Mouse (Mus musculus) stomach, embryonic 14.5 days (tissue): Measurements from ENCODE around the gene Gm11568. TPM values are rescaled to one million over a fixed set of nuclear protein-coding genes. Genes with fewer than 3 reads are reported as not detected.
"Not testable (repeated sequence)": the region's sequence is repeated elsewhere in the genome, so short reads cannot be mapped to it uniquely, and the experiment has no call there.

Experiments
- ATAC-seq: fragments of 200-750 bp; cut with Nextera tagmentation; 2 replicates; pipeline ENCODE4 v1.8.0; 2017; ENCODE audit warnings: low read depth, moderate TSS enrichment; ENCODE audit not compliant: insufficient number of reproducible peaks, insufficient read depth, low FRiP score
- H3K27ac ChIP-seq: fragments of 300-500 bp; sonication (generic); 2 replicates; pipeline ENCODE4 v1.5.1; 2014; ENCODE audit warnings: mild to moderate bottlenecking, low read length, moderate library complexity, mixed read lengths
- H3K27me3 ChIP-seq: fragments of 300-500 bp; sonication (generic); 2 replicates; pipeline ENCODE4 v1.6.1; 2014; ENCODE audit warnings: low read length, control low read depth, mixed read lengths; ENCODE audit not compliant: control insufficient read depth, insufficient read depth
- H3K36me3 ChIP-seq: fragments of 300-500 bp; sonication (generic); 2 replicates; pipeline ENCODE4 v1.6.1; 2014; ENCODE audit warnings: mild to moderate bottlenecking, control low read depth, low read length, moderate library complexity, mixed read lengths; ENCODE audit not compliant: control insufficient read depth, insufficient read depth
- H3K4me1 ChIP-seq: fragments of 300-500 bp; sonication (generic); 2 replicates; pipeline ENCODE4 v1.6.1; 2014; ENCODE audit warnings: low read length, control low read depth, mixed read lengths; ENCODE audit not compliant: control insufficient read depth, insufficient read depth
- H3K4me2 ChIP-seq: fragments of 300-500 bp; sonication (generic); replicated peaks from 2 replicates; pipeline ENCODE4 v1.6.1; 2014; ENCODE audit warnings: low read depth, low read length, control low read depth
- H3K4me3 ChIP-seq: fragments of 300-500 bp; sonication (generic); 2 replicates; pipeline ENCODE4 v1.5.1; 2014; ENCODE audit warnings: low read depth, low read length, control low read depth
- H3K9ac ChIP-seq: fragments of 300-500 bp; sonication (generic); replicated peaks from 2 replicates; pipeline ENCODE4 v1.6.1; 2014; ENCODE audit warnings: low read depth, mild to moderate bottlenecking, control low read depth, low read length, moderate library complexity, mixed read lengths
- H3K9me3 ChIP-seq: fragments of 300-500 bp; sonication (generic); 2 replicates; pipeline ENCODE4 v1.6.1; 2016; ENCODE audit warnings: low read depth, low read length, control low read depth; ENCODE audit not compliant: control insufficient read depth
- WGBS: fragments of 180-500 bp; shearing (Covaris S2); extraction: QIAGEN DNeasy Blood & Tissue Kit; methylation state at CpG from one replicate; pipeline ENCODE4 v1.1.7; 2014; 5-methylcytosine and 5-hydroxymethylcytosine counted together
- polyA plus RNA-seq: library from polyadenylated mRNA; unstranded; fragments of >200 nt; fragmentation: Nextera tagmentation; extraction: Ambion mirVana; gene quantifications from 2 replicates; pipeline ENCODE4 v1.2.1, GENCODE M21; 2014

The Gm11568 gene
- not detected in 2 replicates for polyA plus RNA-seq

DNA sequence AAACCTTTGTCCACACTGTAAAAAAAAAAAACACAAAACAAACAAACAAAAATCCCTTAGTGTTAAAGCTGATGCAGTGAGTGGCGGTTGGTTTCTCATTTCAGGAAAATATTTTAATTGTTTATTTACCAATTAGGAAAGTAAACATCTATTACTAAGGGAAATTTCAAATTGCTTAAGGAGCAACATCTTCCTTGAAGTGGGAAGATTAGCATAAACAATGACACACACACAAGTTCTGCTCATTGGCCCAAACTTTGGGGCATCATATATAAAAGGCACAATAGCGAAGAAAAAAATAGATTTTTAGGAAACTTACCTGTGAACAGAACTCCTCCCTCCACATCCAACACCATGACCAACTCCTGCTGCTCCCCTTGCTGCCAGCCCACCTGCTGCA lies at the start of gene Gm11568:
TSS of gene Gm11568 (plus strand) at position 301 of the 400 bp plus-strand sequence.
- no peaks in the 10 kb centered on the region for H3K36me3 ChIP-seq
- no peak within 1 kb of the TSS for H3K4me2 ChIP-seq
- H3K9ac ChIP-seq, result no peak within 1 kb of the TSS
- no peaks in the 10 kb centered on the region for H3K4me1 ChIP-seq
- H3K4me3 ChIP-seq, result no peak within 1 kb of the TSS
- H3K27ac ChIP-seq, result no peak within 1 kb of the TSS
- WGBS, result 79% methylated on average over 2 of the region's 2 CpGs
- H3K9me3 ChIP-seq, result no peaks in the 10 kb centered on the region
- H3K27me3 ChIP-seq, result no peaks in the 10 kb centered on the region
- ATAC-seq, result no peak

DNA sequence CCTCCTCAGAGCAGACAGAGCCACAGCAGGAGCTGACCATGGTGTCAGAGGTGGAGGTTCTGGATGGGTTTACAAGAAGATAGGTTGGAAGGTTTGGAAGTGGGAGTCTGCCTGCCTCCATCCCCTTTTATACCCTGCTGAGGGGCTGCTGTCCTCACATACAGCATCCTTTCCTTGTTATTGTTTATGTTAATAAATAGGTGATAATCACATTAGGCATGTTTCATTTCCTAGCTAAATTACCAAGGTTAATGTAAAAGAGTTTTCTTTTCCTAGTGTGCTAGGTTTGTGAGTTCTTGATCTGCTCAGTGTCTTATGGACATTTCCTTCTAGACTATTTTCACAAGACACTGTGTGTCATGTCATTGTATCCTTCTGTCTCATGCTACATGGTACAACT lies 47.9 kb upstream of the Gm11568 start, which contains the start of gene Krtap4-13:
TSS of gene Krtap4-13 (minus strand) at position 101 of the 400 bp plus-strand sequence.
- H3K4me1 ChIP-seq, H3K9ac ChIP-seq, H3K27ac ChIP-seq, H3K4me2 ChIP-seq, ATAC-seq, H3K4me3 ChIP-seq, H3K27me3 ChIP-seq, H3K36me3 ChIP-seq, H3K9me3 ChIP-seq: not testable (repeated sequence)

GRCm38 (mm10) chr11:99815566-99815965 lies 42.2 kb upstream of the Gm11568 start, which contains the start of gene Gm11564:
Gm11564 (minus strand) TSS chr11:99815666.
- not testable (repeated sequence) for H3K4me2 ChIP-seq, H3K4me3 ChIP-seq, H3K27ac ChIP-seq, H3K9me3 ChIP-seq, H3K9ac ChIP-seq, H3K4me1 ChIP-seq, ATAC-seq, H3K36me3 ChIP-seq, H3K27me3 ChIP-seq
- 81% methylated on average over 2 of the region's 2 CpGs for whole genome bisulfite sequencing

GRCm38 (mm10) chr11:99837966-99838365 lies 19.8 kb upstream of the Gm11568 start, which contains the start of gene 2300003K06Rik:
2300003K06Rik (minus strand) TSS chr11:99838066.
- no peak within 1 kb of the TSS for H3K4me3 ChIP-seq
- H3K9ac ChIP-seq, result no peak within 1 kb of the TSS
- H3K27ac ChIP-seq, result no peak within 1 kb of the TSS
- 67% methylated on average over 1 of the region's 1 CpGs for WGBS
- no peaks in the 10 kb centered on the region for H3K4me1 ChIP-seq
- no peaks in the 10 kb centered on the region for H3K9me3 ChIP-seq
- ATAC-seq, result no peak
- H3K36me3 ChIP-seq, result no peaks in the 10 kb centered on the region
- no peak within 1 kb of the TSS for H3K4me2 ChIP-seq
- H3K27me3 ChIP-seq, result no peaks in the 10 kb centered on the region

DNA sequence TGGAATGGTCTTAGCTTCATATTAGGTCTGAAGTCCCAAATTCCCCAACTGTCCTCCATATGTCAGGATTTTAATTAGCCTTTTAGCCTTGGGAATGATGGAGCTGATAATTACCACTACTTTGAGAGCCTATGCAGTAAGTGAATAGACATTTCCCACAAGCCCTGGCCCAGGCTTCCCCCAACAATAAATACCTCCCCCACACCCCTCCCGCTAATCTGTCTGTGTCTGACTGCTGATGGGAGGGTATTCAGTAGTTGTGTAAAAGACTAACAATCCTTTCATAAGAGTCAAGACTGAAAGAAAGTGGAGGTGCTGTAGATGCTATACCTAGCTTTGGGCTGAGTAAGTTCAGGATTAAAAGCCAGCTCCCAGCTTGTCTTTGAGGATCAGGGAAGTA lies 15.5 kb upstream of the Gm11568 start:
- Histone ChIP-seq H3K9ac (no peak overlapping the region), H3K36me3 (no peaks in the 10 kb centered on the region), H3K4me2 (no peak overlapping the region), H3K4me3 (no peak overlapping the region), H3K27me3 (no peaks in the 10 kb centered on the region), H3K4me1 (no peaks in the 10 kb centered on the region), H3K9me3 (no peaks in the 10 kb centered on the region), H3K27ac (no peak overlapping the region)
- 65% methylated on average over 1 of the region's 1 CpGs for WGBS
- no peak for ATAC-seq

DNA sequence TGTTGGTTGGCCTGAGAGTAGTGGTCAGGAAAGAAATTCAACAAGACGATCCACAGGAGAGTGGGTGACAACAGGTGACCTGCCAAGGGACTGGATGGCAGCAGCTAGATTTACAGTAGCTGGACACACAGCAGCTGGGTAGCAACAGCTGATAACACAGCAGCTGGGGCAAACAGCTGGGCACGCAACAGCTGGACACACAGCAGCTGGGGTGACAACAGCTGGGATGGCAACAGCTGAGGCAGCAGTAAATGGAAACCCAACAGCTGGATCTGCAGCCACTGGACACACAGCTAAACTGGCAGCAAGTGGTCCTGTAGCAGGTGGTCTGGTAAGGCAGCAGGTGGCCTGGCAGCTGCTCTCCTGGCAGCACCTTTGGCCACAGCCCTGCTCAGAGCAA lies 11.0 kb upstream of the Gm11568 start:
- Histone ChIP-seq H3K9ac (no peak overlapping the region), H3K36me3 (no peaks in the 10 kb centered on the region), H3K27ac (no peak overlapping the region), H3K4me2 (no peak overlapping the region), H3K27me3 (no peaks in the 10 kb centered on the region), H3K9me3 (no peaks in the 10 kb centered on the region), H3K4me1 (no peaks in the 10 kb centered on the region), H3K4me3 (no peak overlapping the region)
- ATAC-seq, result no peak
- WGBS, result 81% methylated on average over 2 of the region's 2 CpGs

DNA sequence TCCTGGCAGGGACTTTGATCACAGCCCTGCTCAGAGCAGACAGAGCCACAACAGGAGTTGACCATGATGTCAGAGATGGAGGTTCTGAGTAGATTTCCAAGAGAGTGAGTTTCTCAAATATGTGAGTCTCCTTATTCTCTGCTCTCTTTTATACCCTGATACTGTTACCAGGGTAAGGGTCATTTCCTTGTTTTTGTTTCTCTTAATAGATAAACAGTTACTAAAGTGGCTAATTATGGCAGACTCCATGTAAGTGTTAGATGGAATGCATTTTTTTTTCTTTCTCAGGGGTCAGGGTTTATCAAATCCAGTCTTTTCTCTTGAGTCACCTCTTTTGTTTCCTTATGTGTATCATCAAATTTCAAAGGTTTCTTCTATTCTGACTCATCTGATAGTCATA lies 6.2 kb upstream of the Gm11568 start, which contains the start of gene Krtap4-16:
TSS of gene Krtap4-16 (minus strand) at position 101 of the 400 bp plus-strand sequence.
- no peak within 1 kb of the TSS for H3K4me2 ChIP-seq
- no peak within 1 kb of the TSS for H3K27ac ChIP-seq
- no peak for ATAC-seq
- no peaks in the 10 kb centered on the region for H3K36me3 ChIP-seq
- H3K27me3 ChIP-seq, result no peaks in the 10 kb centered on the region
- no peaks in the 10 kb centered on the region for H3K4me1 ChIP-seq
- H3K9me3 ChIP-seq, result no peaks in the 10 kb centered on the region
- no peak within 1 kb of the TSS for H3K4me3 ChIP-seq
- H3K9ac ChIP-seq, result no peak within 1 kb of the TSS

DNA sequence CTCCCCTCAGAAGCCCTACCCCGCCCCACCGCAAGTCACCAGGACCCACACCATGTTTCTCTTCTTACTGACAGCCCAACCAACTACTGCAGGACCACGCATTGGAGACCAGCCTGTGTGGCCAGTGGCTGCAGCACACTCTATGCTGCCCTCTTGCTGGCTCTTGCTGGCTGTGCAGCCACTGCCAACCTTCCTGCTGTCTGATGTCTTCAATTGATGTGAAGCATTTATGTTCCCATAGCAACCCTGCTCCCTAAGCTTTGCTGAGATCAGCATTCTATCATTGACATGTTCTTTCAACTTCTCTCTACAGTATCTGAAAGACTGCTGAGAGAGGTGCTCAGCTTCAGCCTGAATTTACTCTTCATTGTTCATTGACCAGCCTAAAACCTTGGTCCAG lies 3.6 kb upstream of the Gm11568 start:
- H3K4me3 ChIP-seq, result no peak overlapping the region
- no peaks in the 10 kb centered on the region for H3K4me1 ChIP-seq
- no peaks in the 10 kb centered on the region for H3K27me3 ChIP-seq
- ATAC-seq, result no peak
- 43% methylated on average over 3 of the region's 3 CpGs for WGBS
- H3K27ac ChIP-seq, result no peak overlapping the region
- no peaks in the 10 kb centered on the region for H3K9me3 ChIP-seq
- no peak overlapping the region for H3K4me2 ChIP-seq
- no peak overlapping the region for H3K9ac ChIP-seq
- no peaks in the 10 kb centered on the region for H3K36me3 ChIP-seq

GRCm38 (mm10) chr11:99858761-99859160 lies 1.0 kb downstream of the Gm11568 start:
- Histone ChIP-seq H3K27me3 (no peaks in the 10 kb centered on the region), H3K4me3 (no peak overlapping the region), H3K9me3 (no peaks in the 10 kb centered on the region), H3K9ac (no peak overlapping the region), H3K36me3 (no peaks in the 10 kb centered on the region), H3K4me2 (no peak overlapping the region), H3K27ac (no peak overlapping the region), H3K4me1 (no peaks in the 10 kb centered on the region)
- 66% methylated on average over 2 of the region's 2 CpGs for WGBS
- no peak for ATAC-seq
